Mouse (Mus musculus): ENCODE data around the gene Dchs1. TPM values are rescaled to one million over a fixed set of nuclear protein-coding genes. Genes with fewer than 3 reads are reported as not detected.

Dchs1 gene
- total and polyA plus RNA-seq, 3 experiments, result 0.08 to 0.11 TPM; not detected in 1

DNA sequence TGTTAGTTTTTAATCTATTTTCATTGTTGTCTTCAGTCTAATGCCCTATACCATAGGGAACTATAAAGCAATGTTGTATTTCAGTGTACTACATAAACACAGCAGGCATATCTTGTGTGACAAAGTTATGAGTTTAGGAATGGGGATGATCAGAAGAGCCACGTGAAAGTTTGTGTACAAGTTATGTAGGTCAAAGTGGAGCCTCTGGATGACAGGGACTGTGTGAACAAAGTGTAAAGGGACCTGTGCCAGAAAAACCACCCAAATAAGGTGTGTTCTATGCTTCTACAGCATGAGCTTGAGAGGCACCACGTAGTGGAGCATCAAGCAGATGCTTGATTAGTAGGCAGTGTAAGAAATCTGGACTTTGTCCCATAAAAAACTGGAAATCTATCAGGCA lies 19.3 kb upstream of the Dchs1 start:
- H3K79me2 ChIP-seq (ENCODE audit: control insufficient read depth, insufficient read depth, low read length, poor library complexity), result peaks cover 12% of the 10 kb centered on the region
- TF ChIP-seq TCF12 (IDR thresholded peaks at IDR 0.05; ENCODE audit: low read depth, low read length) (no peak), MAX (IDR thresholded peaks at IDR 0.05; ENCODE audit: low read length) (no peak), ELF1 (IDR thresholded peaks at IDR 0.05; ENCODE audit: low read depth, low read length) (no peak), NELFE (IDR thresholded peaks at IDR 0.05; ENCODE audit: low read depth, low read length) (no peak)
- peak; percentile 16 for DNase-seq (ENCODE audit: low read depth, low spot score)
- no peak overlapping the region for H3K9ac ChIP-seq (ENCODE audit: control insufficient read depth, low read depth, low read length, poor library complexity, severe bottlenecking)
- no peaks in the 10 kb centered on the region for H3K27me3 ChIP-seq (ENCODE audit: control insufficient read depth in 1 of 2, insufficient read depth in 2 of 2, low read length in 2 of 2)
- H3K4me3 ChIP-seq (ENCODE audit: control insufficient read depth in 1 of 2, insufficient read depth in 1 of 2, low read depth in 2 of 2, low read length in 2 of 2), result no peak overlapping the region
- H3K27ac ChIP-seq (ENCODE audit: control insufficient read depth, low read depth, low read length), result no peak overlapping the region
- H3K9me3 ChIP-seq (replicated peaks; ENCODE audit: insufficient read depth, low read length), result no peaks in the 10 kb centered on the region
- peaks cover 0 to 17% of the 10 kb centered on the region in 2 experiments; a peak in 3 of 4 replicates for H3K4me1 ChIP-seq (ENCODE audit: control insufficient read depth in 1 of 2, insufficient read depth in 2 of 2, low read length in 2 of 2)
- peaks cover 5 to 17% of the 10 kb centered on the region in 2 experiments; a peak in 3 of 4 replicates for H3K36me3 ChIP-seq (ENCODE audit: control insufficient read depth in 1 of 2, insufficient read depth in 2 of 2, low read length in 2 of 2)

DNA sequence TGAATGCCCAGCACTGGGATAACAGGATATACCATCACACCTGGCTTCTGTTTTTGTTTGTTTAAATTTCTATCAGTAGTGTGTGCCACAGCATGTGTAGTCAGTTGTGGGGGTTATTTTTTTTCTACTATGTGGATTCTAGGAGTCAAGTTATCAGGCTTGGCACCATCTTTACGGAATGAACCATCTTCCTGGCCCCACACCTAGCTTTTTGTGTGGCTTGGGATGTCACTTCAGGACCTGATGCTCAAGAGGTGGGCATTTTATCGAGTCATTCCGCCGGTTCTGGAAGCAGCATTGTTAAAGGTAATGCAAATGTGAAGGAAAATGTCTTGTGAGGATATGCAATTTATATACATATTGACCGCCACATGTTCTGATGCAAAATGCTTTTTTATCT lies 18.7 kb upstream of the Dchs1 start:
- no peaks in the 10 kb centered on the region for H3K9me3 ChIP-seq (replicated peaks; ENCODE audit: insufficient read depth, low read length)
- peaks cover 0 to 17% of the 10 kb centered on the region in 2 experiments; a peak in 3 of 4 replicates for H3K4me1 ChIP-seq (ENCODE audit: control insufficient read depth in 1 of 2, insufficient read depth in 2 of 2, low read length in 2 of 2)
- no peak overlapping the region for H3K4me3 ChIP-seq (ENCODE audit: control insufficient read depth in 1 of 2, insufficient read depth in 1 of 2, low read depth in 2 of 2, low read length in 2 of 2)
- peaks cover 0 to 3% of the 10 kb centered on the region in 2 experiments; a peak in 3 of 4 replicates for H3K27me3 ChIP-seq (ENCODE audit: control insufficient read depth in 1 of 2, insufficient read depth in 2 of 2, low read length in 2 of 2)
- peaks cover 5 to 17% of the 10 kb centered on the region in 2 experiments; a peak in 3 of 4 replicates for H3K36me3 ChIP-seq (ENCODE audit: control insufficient read depth in 1 of 2, insufficient read depth in 2 of 2, low read length in 2 of 2)
- TF ChIP-seq MYC (IDR thresholded peaks at IDR 0.05; ENCODE audit: low read depth, low read length) (no peak), TCF12 (IDR thresholded peaks at IDR 0.05; ENCODE audit: low read depth, low read length) (no peak), ZNF384 (IDR thresholded peaks at IDR 0.05; ENCODE audit: low read depth, low read length) (no peak), SIN3A (IDR thresholded peaks at IDR 0.05; ENCODE audit: low read length) (no peak), POLR2AphosphoS2 (IDR thresholded peaks at IDR 0.05; ENCODE audit: low read length) (peak; percentile 84; the same call in 1 of the 2 replicates)
- H3K79me2 ChIP-seq (ENCODE audit: control insufficient read depth, insufficient read depth, low read length, poor library complexity), result peaks cover 12% of the 10 kb centered on the region
- DNase-seq (ENCODE audit: low read depth, low spot score), result no peak
- H3K9ac ChIP-seq (ENCODE audit: control insufficient read depth, low read depth, low read length, poor library complexity, severe bottlenecking), result no peak overlapping the region
- no peak overlapping the region for H3K27ac ChIP-seq (ENCODE audit: control insufficient read depth, low read depth, low read length)

DNA sequence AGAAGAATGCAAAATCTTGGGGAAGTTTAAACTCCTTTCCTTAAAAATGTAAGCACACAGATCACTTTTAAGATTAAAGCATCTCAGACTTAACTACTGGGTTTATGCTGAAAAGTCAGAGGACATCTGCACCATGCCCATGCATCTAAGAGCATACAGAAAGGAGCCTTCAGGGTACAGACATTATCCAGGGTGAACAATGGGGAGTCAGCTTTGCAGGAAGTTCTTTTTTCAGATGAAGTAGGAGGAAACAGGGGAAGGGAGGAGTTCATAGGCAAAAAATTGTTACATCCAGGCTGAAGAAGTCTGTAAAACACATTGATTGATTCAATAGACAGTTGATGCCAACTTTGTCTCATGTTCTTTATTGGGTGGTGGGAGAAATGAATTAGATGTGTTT lies 16.0 kb upstream of the Dchs1 start:
- Histone ChIP-seq H3K4me3 (ENCODE audit: control insufficient read depth in 1 of 2, insufficient read depth in 1 of 2, low read depth in 2 of 2, low read length in 2 of 2) (no peak overlapping the region), H3K27me3 (ENCODE audit: control insufficient read depth in 1 of 2, insufficient read depth in 2 of 2, low read length in 2 of 2) (peaks cover 6 to 8% of the 10 kb centered on the region in 2 experiments), H3K27ac (ENCODE audit: control insufficient read depth, low read depth, low read length) (no peak overlapping the region), H3K36me3 (ENCODE audit: control insufficient read depth in 1 of 2, insufficient read depth in 2 of 2, low read length in 2 of 2) (peaks cover 0 to under 1% of the 10 kb centered on the region in 2 experiments; a peak in 2 of 4 replicates), H3K4me1 (ENCODE audit: control insufficient read depth in 1 of 2, insufficient read depth in 2 of 2, low read length in 2 of 2) (peaks cover 0 to 2% of the 10 kb centered on the region in 2 experiments; a peak in 1 of 4 replicates), H3K9me3 (replicated peaks; ENCODE audit: insufficient read depth, low read length) (no peaks in the 10 kb centered on the region), H3K9ac (ENCODE audit: control insufficient read depth, low read depth, low read length, poor library complexity, severe bottlenecking) (no peak overlapping the region), H3K79me2 (ENCODE audit: control insufficient read depth, insufficient read depth, low read length, poor library complexity) (no peaks in the 10 kb centered on the region)
- TF ChIP-seq EP300 (IDR thresholded peaks at IDR 0.05; ENCODE audit: low read depth in 1 of 2, low read length in 2 of 2), result no peak
- no peak for TF ChIP-seq TCF12 (IDR thresholded peaks at IDR 0.05; ENCODE audit: low read depth, low read length)
- no peak for TF ChIP-seq ELF1 (IDR thresholded peaks at IDR 0.05; ENCODE audit: low read depth, low read length)
- TF ChIP-seq USF2 (IDR thresholded peaks at IDR 0.05; ENCODE audit: borderline replicate concordance in 1 of 2, insufficient read depth in 1 of 2, low read depth in 1 of 2, low read length in 2 of 2), result no peak
- no peak for TF ChIP-seq CTCF (IDR thresholded peaks at IDR 0.05 in 2 of 3, conservative IDR thresholded peaks at IDR 0.05 in 1 of 3; ENCODE audit: control insufficient read depth in 1 of 3, insufficient read depth in 1 of 3, low read depth in 2 of 3, low read length in 3 of 3, poor library complexity in 1 of 3, severe bottlenecking in 1 of 3)
- no peak for TF ChIP-seq NELFE (IDR thresholded peaks at IDR 0.05; ENCODE audit: low read depth, low read length)
- DNase-seq (ENCODE audit: low read depth, low spot score), result no peak
